Mouse (Mus musculus) testis, adult 2 months (tissue): ENCODE data around the gene Cd8b1.

Experiments
- CTCF ChIP-seq: fragments of 200-500 bp; IDR thresholded peaks from 2 replicates; pipeline ENCODE4 v1.5.1; 2012; ENCODE audit warnings: low read depth, mild to moderate bottlenecking, inconsistent platforms, low read length, moderate library complexity; ENCODE audit not compliant: control insufficient read depth, insufficient read depth, insufficient replicate concordance
- POLR2A ChIP-seq: fragments of 200-500 bp; IDR thresholded peaks from 2 replicates; pipeline ENCODE4 v1.6.1; 2012; ENCODE audit warnings: low read depth, mild to moderate bottlenecking, inconsistent platforms, low read length, moderate library complexity; ENCODE audit not compliant: control insufficient read depth

DNA sequence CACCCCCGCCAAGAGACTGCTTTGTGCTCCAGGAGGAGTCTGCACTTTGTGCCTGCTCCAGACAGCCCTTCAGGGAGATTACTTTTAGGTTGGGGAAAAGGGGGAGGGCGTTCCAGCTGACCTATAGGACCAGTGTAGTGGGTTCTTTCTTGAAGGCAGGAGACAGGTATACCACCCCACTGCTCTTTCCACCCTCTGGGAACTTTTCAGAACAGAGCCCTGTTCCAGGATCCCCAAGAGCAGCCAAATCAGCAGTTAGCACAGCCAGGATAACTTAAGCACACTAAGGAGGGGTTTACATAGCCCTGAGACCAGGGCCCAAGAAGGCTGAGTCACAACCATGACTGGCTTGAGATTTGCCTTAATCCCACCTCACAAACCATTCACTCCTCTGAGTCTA is 52.3 kb downstream of the Cd8b1 start:
- no peak for TF ChIP-seq POLR2A
- no peak for TF ChIP-seq CTCF
